Mouse (Mus musculus) liver, embryonic 14 days (tissue): ENCODE measurements around the gene Dbnl. TPM values are rescaled to one million over a fixed set of nuclear protein-coding genes. Genes with fewer than 3 reads are reported as not detected.

Source experiments
- polyA plus RNA-seq: library from polyadenylated mRNA; depleted of rRNA; stranded (reverse); fragments of >200 nt; gene quantifications from 2 replicates; pipeline ENCODE4 v1.2.3, GENCODE M21; 2012; rRNA removed

Gene Dbnl
- polyA plus RNA-seq: 30.3 and 34.5 TPM in 2 replicates

GRCm38 (mm10) chr11:5788056-5789014 lies at the start of gene Dbnl:
TSS of gene Dbnl (plus strand) at chr11:5788488.

GRCm38 (mm10) chr11:5761820-5762632 lies 26.3 kb upstream of the Dbnl start, which contains the start of gene Urgcp:
TSS of gene Urgcp (minus strand) at chr11:5762376.

GRCm38 (mm10) chr11:5803551-5803981 lies 15.3 kb downstream of the Dbnl start, which contains the start of gene Pgam2:
TSS of gene Pgam2 (minus strand) at chr11:5803733.

GRCm38 (mm10) chr11:5837251-5838246 lies 49.3 kb downstream of the Dbnl start, which contains the start of gene Polm:
TSS of gene Polm (minus strand) at chr11:5838016.

Other genes starting within 250 kb of the Dbnl start
- 6.6 and 7.5 TPM in 2 replicates for gene Ccdc117, start 246.3 kb upstream of the Dbnl start, polyA plus RNA-seq
- gene Ankrd36, start 218.8 kb upstream of the Dbnl start, polyA plus RNA-seq: 0.71 and 0.82 TPM in 2 replicates
- 54.2 and 58.9 TPM in 2 replicates for gene Mrps24, start 72.8 kb upstream of the Dbnl start, polyA plus RNA-seq
- 3.1 and 3.6 TPM in 2 replicates for gene Urgcp, start 26.1 kb upstream of the Dbnl start, polyA plus RNA-seq
- 0.22 and 1.6 TPM in 2 replicates for gene Pgam2, start 15.2 kb downstream of the Dbnl start, polyA plus RNA-seq
- gene Polm, start 49.5 kb downstream of the Dbnl start, polyA plus RNA-seq: 3.5 and 3.8 TPM in 2 replicates
- gene Aebp1, start 73.5 kb downstream of the Dbnl start, polyA plus RNA-seq: 3.0 and 3.2 TPM in 2 replicates
- gene Pold2, start 89.8 kb downstream of the Dbnl start, polyA plus RNA-seq: 50.3 and 52.3 TPM in 2 replicates
- 3.1 TPM in 2 replicates for gene Myl7, start 110.3 kb downstream of the Dbnl start, polyA plus RNA-seq
- gene Gck, start 161.6 kb downstream of the Dbnl start, polyA plus RNA-seq: 0.08 and 0.11 TPM in 2 replicates
- 17.9 and 20.3 TPM in 2 replicates for gene Ykt6, start 167.2 kb downstream of the Dbnl start, polyA plus RNA-seq